Mouse (Mus musculus): Measurements from ENCODE around the gene Vmn1r40.

The Vmn1r40 gene

DNA sequence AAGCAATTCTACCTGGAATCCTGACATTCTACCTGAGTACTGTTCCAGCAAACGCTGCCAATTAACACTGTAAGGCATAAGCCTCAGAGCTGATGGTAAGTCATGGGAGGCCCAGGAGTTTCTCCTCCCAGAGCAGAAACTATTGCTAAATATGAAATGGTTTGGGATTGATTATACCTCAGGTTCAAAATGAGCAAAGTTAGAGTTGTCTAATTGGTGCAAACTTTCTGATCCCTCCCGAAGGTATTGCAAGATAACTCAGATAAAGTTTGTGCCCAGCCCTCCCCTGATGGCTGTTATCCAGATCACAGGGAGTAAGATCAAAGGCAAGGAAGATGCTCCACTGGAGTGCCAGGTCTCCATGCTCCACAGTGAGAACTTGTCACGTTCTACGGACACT lies at the start of gene Vmn1r40:
Gene Vmn1r40, plus strand, starts transcription at position 301 of the 400 bp plus-strand sequence.
- no peak for DNase-seq

DNA sequence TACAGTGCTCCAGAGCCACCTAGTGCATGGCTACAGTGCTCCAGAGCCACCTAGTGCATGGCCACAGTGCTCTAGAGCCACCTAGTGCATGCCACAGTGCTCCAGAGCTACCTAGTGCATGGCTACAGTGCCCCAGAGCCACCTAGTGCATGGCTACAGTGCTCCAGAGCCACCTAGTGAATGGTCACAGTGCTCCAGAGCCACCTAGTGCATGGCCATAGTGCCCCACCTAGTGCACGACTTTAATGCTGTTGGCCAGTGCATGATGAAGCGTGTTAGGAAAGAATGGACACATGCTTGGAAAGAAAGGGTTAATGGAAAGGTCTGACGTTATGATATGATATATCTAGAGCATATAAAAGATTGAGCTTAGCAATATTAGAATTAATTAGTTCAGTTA lies 49.0 kb upstream of the Vmn1r40 start:
- DNase-seq = no peak

DNA sequence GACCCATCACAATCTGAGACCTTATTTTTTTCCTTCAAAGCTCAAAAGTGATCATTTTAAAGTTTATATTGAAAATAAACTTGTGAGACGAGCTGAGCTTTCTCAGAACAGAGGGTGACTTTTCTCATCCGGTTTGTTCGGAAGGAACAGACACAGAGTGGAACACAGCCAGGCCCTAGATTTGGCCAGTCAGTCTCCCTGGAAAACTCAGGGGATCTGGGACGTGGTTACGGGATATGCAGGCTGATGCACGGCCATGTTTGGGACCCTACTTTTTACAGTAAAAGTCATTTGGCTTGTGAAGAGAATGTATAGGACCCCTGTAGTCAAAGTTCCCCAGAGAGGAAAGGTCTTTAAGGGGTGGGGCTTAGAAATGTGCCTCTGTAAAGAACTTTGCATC lies 48.4 kb upstream of the Vmn1r40 start:
- no peak for DNase-seq

DNA sequence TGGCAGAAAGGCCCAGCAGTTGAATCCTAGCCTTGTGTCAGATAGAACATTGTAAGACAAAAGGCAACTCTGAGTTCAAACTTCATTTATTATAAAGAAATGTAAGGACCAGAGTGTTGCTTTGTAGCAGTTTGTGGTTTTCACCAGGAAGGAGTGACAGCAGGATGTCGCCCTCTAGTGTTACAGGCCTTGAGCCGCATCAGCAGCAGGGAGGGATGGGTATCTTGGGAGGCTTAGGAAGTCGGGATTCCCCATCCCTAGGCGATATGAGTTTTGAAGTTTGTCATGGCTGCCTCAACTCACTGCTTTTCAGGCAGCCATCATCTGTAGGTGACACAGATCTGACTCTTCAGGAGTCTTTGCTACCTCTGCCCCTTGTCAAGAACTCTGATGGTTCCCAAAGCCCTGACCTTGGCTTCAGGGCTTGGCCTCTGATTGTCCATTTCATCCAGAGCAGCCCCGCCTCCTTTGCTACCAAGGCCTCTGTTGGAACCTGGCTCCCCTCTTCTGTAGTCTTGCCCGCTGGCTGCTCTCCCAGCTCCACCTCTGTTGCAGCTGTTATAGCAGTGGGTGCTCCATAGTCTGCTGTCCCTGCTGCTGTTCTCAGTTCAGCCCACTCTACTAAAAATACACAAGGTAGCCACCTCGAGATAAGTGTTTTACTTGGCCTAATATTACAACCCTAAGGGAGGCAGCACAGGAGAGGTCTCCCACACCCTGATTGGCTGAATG lies 47.5 kb upstream of the Vmn1r40 start:
- DNase-seq = peak; percentile 16

DNA sequence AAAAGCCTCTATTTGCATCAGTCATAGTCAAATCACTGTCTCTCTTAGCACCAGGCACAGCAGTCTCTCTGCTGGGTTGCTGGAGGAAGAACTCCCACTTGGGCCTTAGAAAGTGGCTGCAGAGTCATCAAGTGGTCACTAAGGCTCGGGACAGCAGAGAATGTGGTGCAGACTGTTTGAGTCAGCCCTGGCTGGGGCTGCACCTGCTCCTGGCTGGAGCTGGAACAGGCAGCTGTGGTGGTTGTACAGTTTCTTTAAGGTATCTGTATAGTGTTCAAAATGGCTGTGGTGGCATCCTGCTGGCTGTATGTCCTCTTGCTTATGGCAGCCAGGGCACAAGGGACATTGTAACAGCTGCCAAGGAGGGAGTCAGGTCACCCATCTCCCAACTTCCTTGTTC lies 46.9 kb upstream of the Vmn1r40 start:
- DNase-seq = no peak

DNA sequence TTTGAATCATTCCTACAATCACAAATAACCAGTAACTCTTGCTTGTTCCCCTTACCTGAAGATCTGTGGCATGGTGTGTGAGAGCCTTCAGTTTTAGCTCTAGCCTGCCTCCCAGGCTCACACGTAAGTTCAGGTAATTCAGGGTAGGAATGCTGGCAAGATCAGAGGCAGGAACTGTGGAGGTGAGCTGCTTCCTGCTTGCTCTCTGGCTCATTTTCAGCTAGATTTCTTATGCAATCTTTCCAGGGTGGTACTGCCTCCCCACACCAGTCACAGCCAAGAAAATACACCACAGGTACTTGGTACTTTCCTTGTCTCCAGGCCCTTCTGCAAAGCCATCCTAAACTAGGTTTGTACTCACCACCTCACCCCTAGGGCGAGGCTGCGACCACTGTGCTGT lies 44.8 kb upstream of the Vmn1r40 start:
- no peak for DNase-seq

DNA sequence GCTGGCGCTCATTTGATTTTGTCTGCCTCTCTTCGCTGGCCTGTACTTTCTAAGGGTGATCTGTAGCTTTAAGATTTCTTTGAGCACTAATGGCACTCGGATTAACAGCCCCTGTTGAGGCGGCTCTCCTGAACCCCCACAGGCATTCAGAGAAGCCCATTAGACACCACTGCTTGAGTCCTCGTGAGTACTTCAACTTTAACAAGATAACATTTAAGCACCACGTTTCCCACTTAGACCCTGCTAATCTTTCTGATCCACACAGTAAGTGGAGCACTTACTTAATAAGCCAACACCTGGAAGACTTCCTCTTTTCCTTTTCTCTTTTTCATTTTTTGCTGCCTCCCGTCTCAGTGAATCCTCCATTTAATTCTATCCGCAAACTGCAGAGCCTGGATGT lies 42.2 kb upstream of the Vmn1r40 start:
- no peak for DNase-seq

DNA sequence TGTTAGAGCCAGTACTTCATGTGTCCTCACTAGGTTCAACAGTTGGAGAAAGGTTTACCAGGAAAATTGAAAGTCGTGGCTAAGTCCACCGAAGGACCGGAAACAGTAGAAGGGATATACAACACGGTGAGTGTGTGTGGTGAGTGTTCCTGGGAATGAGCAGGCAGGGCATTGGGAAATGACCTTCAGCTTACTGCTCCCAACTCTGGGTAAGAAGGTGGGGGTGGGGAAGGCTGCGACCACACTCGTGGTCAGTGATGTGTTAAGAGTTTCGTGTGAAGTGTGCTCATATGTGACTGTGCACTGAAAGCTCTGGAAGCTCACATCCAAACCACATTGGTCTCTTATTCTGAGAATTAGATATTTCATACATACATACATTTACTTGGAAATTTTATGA lies 41.7 kb upstream of the Vmn1r40 start:
- DNase-seq = no peak

DNA sequence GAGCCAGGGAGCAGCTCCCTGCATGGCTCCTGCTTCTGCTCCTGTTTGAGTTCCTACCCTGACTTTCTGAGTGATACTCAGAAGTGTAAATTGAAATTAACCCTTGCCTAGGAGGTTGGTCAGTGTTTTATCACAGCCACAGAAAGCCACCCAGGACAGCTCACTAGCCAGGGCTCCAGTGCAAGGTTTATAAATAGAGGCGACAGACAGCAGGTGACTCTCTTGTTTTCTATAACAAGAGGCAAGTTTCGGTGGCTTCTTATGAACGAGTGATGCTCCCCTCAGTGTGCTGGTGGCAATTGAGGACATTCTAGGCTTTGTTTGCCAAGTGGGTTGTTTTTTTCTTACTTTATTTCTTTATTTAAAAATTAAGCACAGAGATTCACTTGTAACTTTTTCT lies 40.4 kb upstream of the Vmn1r40 start:
- no peak for DNase-seq

DNA sequence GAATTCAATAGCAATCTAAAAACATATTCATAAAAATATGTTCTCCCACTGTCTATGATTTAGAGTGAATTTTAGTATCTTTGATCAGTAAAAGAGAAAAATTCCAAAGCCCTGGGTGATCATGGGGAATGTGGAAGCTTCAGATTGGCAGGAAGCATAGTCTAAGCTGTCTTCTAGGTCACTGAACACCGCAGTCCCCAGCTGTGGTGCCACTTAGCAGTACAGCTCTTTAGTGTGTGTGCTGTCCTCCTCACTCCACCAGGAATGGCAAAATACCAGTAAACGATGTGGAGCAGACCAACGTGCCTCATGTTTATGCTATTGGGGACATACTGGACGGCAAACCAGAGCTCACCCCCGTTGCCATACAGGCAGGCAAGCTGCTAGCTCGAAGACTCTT lies 37.8 kb upstream of the Vmn1r40 start:
- DNase-seq = no peak

DNA sequence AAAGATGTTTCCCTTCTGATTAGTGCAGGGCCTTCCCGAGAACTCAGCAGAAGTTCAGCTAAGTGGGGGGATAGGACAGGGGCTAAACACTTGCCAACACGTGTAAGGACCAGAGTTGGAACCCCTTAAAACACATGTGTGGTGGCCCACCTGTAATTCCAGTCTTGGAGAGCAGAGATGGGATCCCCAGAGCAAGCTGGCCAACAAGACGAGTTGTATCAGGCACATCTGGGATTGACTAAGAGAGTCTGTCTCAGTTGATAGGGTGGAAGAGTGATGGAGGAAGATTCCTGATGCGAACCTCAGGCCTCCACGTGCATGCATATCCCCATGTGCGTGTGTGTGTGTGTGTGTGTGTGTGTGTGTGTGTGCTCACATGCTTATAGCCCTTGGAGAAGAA lies 35.9 kb upstream of the Vmn1r40 start:
- DNase-seq = no peak

DNA sequence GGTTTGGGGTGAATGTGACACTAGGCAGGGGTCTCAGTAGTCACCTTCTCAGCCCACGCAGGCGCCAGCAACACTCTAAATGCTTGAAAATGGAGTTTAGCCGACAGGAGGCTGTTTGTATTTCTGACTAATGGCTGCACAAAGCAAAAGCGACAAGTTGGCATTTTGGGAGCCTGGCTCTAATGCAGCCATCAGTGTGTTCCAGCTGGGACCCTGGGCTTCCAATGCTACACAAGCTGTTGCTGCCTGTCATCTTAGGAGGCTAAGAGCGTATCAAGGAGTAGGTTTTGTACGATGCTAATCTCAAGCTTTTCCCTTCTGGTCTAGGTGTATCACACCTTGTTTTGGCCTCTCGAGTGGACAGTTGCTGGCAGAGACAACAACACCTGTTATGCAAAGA lies 34.7 kb upstream of the Vmn1r40 start:
- no peak for DNase-seq

DNA sequence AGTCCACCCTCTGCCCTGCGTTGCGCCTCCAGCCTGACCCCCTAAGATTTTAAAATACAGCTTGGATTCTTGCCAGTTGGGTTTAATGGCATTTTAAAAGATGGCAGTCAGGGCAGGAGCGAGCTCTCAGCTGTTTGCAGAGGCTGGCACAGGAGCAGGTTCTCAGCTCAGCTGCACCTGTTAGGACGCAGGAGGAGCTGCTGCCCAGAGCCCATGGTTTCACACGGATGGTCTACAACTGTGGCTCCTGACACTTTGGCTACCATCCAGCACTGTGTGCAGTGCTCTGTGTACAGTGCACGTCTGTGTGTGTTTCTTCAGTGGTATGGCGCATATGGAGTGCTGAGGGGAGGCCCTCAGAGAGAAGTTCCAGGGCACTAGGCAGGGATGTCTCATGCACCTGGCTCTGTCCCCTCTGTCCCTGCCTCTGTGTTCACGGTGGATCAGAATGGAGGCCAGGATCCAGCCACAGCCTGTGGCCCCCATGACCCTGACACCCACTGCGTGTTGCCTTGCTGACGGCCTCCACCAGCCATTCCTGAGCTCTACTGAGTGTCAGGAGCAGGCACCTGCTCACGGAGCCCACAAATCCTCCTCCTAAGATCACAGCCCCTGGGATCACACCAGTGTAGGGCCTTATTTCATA lies 34.1 kb upstream of the Vmn1r40 start:
- no peak for DNase-seq

DNA sequence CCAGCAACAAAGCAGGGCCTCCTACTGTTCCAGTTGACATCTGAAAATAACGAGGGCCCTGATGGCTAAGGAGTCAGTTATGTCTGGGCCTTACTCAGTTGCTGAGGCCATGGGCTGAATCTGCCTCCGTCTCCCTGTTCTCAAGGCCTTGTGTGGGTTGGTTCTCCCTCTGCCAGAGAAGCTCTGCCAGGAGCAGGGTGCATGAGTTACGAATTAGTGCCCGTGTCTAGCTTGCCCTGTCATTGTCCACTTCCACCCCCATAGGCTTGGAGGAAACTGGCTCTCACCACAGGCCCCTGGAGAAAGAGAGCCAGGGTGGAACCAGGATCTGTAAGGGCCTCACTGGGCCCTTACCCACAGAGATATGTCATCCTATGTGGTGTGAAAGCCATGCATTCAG lies 28.8 kb upstream of the Vmn1r40 start:
- DNase-seq = no peak

DNA sequence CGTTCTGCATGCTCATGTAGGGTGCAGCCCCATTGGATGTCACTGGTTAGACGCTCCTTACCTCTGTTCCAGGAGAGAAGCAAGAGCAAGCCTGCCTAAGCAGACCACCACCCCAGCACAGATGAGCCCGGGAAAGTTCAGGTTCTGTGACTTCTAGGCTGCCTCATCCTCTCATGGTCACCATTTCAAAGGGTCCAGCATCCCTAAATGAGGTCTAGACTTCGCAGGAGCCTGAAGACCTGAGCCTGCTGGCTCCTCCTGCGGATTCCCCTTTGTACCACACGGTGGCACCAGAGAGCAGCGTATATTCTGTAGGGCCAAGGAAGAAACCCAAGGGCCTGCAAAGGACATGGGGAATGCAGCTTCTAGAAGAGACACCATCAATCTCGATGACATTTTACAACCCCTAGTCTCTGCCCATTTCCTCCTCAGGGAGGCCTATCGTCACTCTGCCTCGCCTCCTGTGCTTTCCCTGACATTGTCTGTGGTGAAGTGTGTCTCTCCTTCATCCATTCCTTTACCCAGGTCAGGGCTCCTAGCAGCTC lies 28.0 kb upstream of the Vmn1r40 start:
- DNase-seq = peak; percentile 53

DNA sequence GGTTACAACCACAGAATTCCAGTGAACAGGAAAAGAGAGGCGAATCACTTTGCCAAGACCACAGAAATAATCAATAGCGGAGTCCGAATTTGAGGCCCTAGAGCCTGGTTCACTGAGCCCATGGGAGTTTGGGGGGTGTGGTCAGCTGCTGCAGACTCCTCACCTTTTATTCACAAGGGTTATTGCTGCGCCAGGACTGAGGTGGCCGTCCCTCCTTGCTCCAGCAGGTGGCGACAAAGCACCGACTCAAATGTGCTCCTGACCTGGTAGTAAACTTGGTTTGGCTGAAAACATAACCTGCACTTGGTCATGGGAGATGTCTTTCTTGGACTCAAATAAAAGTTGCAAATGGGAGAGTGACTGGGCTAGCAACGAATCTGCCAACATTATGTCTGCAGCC lies 27.2 kb upstream of the Vmn1r40 start:
- peak; percentile 67 for DNase-seq

DNA sequence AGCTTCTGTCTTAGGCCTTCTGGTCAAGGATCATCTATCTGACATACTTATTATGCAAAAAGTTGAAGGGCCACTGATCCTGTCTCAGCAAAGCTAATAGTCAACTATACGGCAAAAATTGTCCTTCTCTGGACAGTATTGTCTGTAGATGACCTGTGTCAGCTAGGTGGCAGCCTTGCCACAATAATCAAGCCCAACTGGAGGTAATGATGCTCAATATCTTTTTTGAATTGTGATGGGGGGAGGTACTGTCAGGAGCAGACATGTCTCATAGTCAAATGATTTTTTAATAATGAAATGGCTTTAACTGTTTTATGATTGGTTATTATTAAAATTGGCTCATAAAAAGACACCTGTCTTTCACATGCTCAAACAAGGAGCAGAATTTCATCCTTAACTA lies 23.1 kb upstream of the Vmn1r40 start:
- DNase-seq = no peak

DNA sequence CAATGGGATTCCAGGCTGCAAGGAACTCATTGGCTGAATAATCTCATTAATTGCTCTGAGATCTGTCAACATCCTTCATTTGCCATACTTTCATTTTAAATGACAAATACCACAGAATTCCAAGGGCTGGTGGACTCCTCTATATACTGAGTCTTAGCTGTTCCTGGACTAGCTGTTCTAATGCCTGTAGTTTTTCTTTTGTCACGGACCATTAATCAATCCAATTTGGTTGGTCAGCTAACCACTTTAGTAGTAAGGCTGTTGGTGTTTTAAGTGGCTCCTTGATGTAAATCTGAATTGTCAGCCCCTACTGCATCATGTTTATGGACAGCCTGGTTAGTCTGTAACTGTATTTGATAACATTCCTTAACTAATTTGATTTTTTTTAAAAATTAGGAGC lies 20.2 kb upstream of the Vmn1r40 start:
- DNase-seq = no peak

DNA sequence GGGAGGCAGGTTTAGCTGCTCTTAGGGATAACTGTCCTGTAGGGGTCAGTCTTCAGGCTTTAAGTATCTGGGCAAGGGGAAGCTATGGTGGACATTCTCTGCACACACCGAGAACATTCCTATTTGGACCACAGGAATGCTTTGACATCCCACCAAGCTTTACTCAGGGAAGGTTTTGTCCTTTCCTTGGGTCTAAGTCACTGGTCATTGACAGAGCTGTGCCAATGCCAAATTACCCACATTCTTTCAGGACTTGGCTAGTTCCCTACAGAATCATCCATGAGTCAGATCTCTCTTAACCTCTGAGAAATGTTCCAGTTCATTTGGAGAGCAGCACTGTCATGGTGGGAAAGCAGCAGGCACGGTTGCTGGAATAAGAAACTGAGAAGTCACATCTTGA lies 716 bp upstream of the Vmn1r40 start:
- no peak for DNase-seq

DNA sequence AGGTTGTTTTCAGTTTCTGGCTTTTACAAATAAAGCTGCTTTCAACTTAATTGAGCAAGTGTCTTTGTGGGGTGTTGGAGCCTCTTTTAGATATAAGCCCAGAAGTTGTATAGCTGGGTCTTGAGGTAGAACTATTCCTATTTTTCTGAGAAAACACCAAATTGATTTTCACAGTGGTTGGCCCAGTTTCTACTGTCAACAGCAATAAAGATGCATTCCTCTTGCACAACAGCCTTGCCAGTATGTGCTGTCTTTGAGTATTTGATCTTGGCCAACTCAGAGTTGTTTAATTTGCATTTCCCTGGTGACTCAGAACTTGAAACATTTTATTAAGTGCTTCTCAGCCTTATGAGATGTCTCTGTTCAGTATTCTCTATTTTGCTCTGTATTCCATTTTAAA lies 10.7 kb downstream of the Vmn1r40 start:
- DNase-seq = no peak

DNA sequence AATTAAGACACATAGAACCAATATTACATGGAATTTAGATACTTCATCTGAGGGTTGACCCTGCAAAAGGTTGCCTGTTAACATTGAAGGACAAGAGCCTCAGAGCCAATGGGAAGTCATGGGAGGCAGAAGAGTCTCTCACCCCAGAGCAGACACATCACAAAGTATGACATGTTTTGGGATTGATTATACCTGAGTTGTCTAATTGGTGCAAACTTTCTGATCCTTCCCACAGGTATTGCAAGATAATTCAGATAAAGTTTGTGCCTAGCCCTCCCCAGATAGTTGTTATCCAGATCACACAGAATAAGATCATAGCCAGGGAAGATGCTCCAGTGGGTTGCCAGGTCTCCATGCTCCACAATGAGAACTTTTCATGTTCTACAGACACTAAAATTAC lies 33.1 kb downstream of the Vmn1r40 start, which contains the start of gene Vmn1r41:
Gene Vmn1r41, plus strand, starts transcription at position 301 of the 400 bp plus-strand sequence.
- DNase-seq = no peak

DNA sequence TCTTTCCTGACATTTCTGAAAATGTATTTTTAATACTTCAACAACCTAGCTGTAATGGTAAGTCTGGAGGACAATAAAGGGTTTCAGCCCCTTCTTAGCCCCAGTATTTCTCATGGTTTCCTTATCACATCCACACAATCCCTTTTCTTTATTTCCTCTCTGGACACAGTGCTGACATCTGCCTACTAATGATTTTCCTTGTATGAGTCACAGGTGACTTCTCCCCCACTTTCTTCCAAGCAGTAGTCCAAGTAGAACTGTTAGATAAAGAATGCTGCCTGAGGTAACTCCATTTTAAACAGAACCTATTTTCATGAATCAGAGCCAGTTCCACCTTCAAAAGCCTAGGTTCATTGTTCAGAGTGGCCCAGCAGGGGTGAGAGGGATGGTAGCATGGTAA lies 35.5 kb downstream of the Vmn1r40 start:
- no peak for DNase-seq

Data from liver (tissue).